Mouse (Mus musculus) liver, postnatal 0 days (tissue): Measurements from ENCODE around the gene Myt1l. TPM values are rescaled to one million over a fixed set of nuclear protein-coding genes. Genes with fewer than 3 reads are reported as not detected.

ENCODE experiments used
- ATAC-seq: fragments of 200-750 bp; cut with Nextera tagmentation; 2 replicates; pipeline ENCODE4 v1.8.0; 2017; ENCODE audit warnings: mild to moderate bottlenecking, moderate library complexity
- DNase-seq: peaks from one replicate; pipeline ENCODE4 v3.0.0-alpha.2; 2016
- H3K27ac ChIP-seq: fragments of 300-500 bp; sonication (generic); 2 replicates; pipeline ENCODE4 v1.5.1; 2014; ENCODE audit warnings: antibody characterized with exemption, moderate library complexity, mild to moderate bottlenecking, low read depth
- H3K27me3 ChIP-seq: fragments of 300-500 bp; sonication (generic); 2 replicates; pipeline ENCODE4 v1.6.1; 2014; ENCODE audit warnings: low read length, control low read depth, mixed read lengths; ENCODE audit not compliant: insufficient read depth
- H3K36me3 ChIP-seq: fragments of 300-500 bp; sonication (generic); replicated peaks from 2 replicates; pipeline ENCODE4 v1.6.1; 2014; ENCODE audit warnings: mild to moderate bottlenecking, control low read depth, low read length, moderate library complexity, mixed read lengths; ENCODE audit not compliant: insufficient read depth
- H3K4me1 ChIP-seq: fragments of 300-500 bp; sonication (generic); 2 replicates; pipeline ENCODE4 v1.6.1; 2014; ENCODE audit warnings: antibody characterized with exemption, mild to moderate bottlenecking, control low read depth; ENCODE audit not compliant: insufficient read depth
- H3K4me2 ChIP-seq: fragments of 300-500 bp; sonication (generic); 2 replicates; pipeline ENCODE4 v1.6.1; 2014; ENCODE audit warnings: low read depth, mild to moderate bottlenecking, low read length, moderate library complexity, mixed read lengths
- H3K4me3 ChIP-seq: fragments of 300-500 bp; sonication (generic); 2 replicates; pipeline ENCODE4 v1.5.1; 2014; ENCODE audit warnings: low read depth, low read length
- H3K9ac ChIP-seq: fragments of 300-500 bp; sonication (generic); replicated peaks from 2 replicates; pipeline ENCODE4 v1.6.1; 2014; ENCODE audit warnings: mild to moderate bottlenecking, moderate library complexity
- H3K9me3 ChIP-seq: fragments of 300-500 bp; sonication (generic); 2 replicates; pipeline ENCODE4 v1.6.1; 2016; ENCODE audit warnings: mild to moderate bottlenecking, control low read depth, low read length, mixed read lengths
- CTCF ChIP-seq: sonication (generic); IDR thresholded peaks from 2 replicates; pipeline ENCODE4 v1.5.1; 2016; ENCODE audit warnings: antibody characterized with exemption, low read depth
- EP300 ChIP-seq: IDR thresholded peaks from 2 replicates; pipeline ENCODE4 v1.6.1; 2016; ENCODE audit warnings: antibody characterized with exemption, low read depth, mild to moderate bottlenecking
- WGBS: fragments of 180-500 bp; shearing (Covaris S2); extraction: QIAGEN DNeasy Blood & Tissue Kit; methylation state at CpG from one replicate; pipeline ENCODE4 v1.1.7; 2014; ENCODE audit not compliant: insufficient replicate concordance; 5-methylcytosine and 5-hydroxymethylcytosine counted together
- polyA plus RNA-seq: library from polyadenylated mRNA; unstranded; fragments of >200 nt; fragmentation: Nextera tagmentation; extraction: Ambion mirVana; gene quantifications from 2 replicates; pipeline ENCODE4 v1.2.1, GENCODE M21; 2015

Gene Myt1l
- polyA plus RNA-seq, 1 experiment from 2014 or later: not detected

- TF ChIP-seq CTCF (no peak), EP300 (no peak)
- WGBS: 80% methylated on average over 3 of the region's 3 CpGs
- no peaks in the 10 kb centered on the region for H3K9me3 ChIP-seq
- ATAC-seq: no peak
- H3K27me3 ChIP-seq: no peaks in the 10 kb centered on the region
- H3K36me3 ChIP-seq: no peaks in the 10 kb centered on the region
- H3K4me3 ChIP-seq: no peak overlapping the region
- H3K27ac ChIP-seq: no peak overlapping the region
- H3K9ac ChIP-seq: no peak overlapping the region
- no peaks in the 10 kb centered on the region for H3K4me1 ChIP-seq
- H3K4me2 ChIP-seq: no peak overlapping the region
- no peak for DNase-seq
These were observed 426.3 kb downstream of the Myt1l start for GRCm38 (mm10) chr12:29954464-29954863.

GRCm38 (mm10) chr12:29956969-29957368, 428.8 kb downstream of the Myt1l start:
- Histone ChIP-seq H3K4me1 (no peaks in the 10 kb centered on the region), H3K4me3 (no peak overlapping the region), H3K36me3 (no peaks in the 10 kb centered on the region), H3K9me3 (no peaks in the 10 kb centered on the region), H3K9ac (no peak overlapping the region), H3K27me3 (no peaks in the 10 kb centered on the region), H3K27ac (no peak overlapping the region), H3K4me2 (no peak overlapping the region)
- DNase-seq: no peak
- no peak for ATAC-seq
- 61% methylated on average over 12 of the region's 12 CpGs for WGBS
- TF ChIP-seq EP300 (no peak), CTCF (no peak)

- no peaks in the 10 kb centered on the region for H3K27me3 ChIP-seq
- H3K4me3 ChIP-seq: no peak overlapping the region
- no peak overlapping the region for H3K27ac ChIP-seq
- no peak overlapping the region for H3K4me2 ChIP-seq
- H3K9me3 ChIP-seq: no peaks in the 10 kb centered on the region
- no peaks in the 10 kb centered on the region for H3K36me3 ChIP-seq
- DNase-seq: no peak
- no peaks in the 10 kb centered on the region for H3K4me1 ChIP-seq
- ATAC-seq: peak; percentile 66; the same call in 1 of the 2 replicates
- H3K9ac ChIP-seq: no peak overlapping the region
- no peak for TF ChIP-seq EP300
- TF ChIP-seq CTCF: no peak
- WGBS: 53% methylated on average over 5 of the region's 5 CpGs
These were observed 430.5 kb downstream of the Myt1l start for GRCm38 (mm10) chr12:29958637-29959036.

GRCm38 (mm10) chr12:29961041-29961440, 432.9 kb downstream of the Myt1l start:
- no peaks in the 10 kb centered on the region for H3K4me1 ChIP-seq
- no peaks in the 10 kb centered on the region for H3K27me3 ChIP-seq
- H3K4me2 ChIP-seq: no peak overlapping the region
- H3K9ac ChIP-seq: no peak overlapping the region
- 48% methylated on average over 1 of the region's 1 CpGs for WGBS
- DNase-seq (no peak), ATAC-seq (no peak)
- no peak overlapping the region for H3K4me3 ChIP-seq
- TF ChIP-seq CTCF (no peak), EP300 (no peak)
- H3K36me3 ChIP-seq: no peaks in the 10 kb centered on the region
- no peaks in the 10 kb centered on the region for H3K9me3 ChIP-seq
- H3K27ac ChIP-seq: no peak overlapping the region

GRCm38 (mm10) chr12:29965016-29965415, 436.8 kb downstream of the Myt1l start:
- Histone ChIP-seq H3K27ac (no peak overlapping the region), H3K27me3 (no peaks in the 10 kb centered on the region), H3K9me3 (no peaks in the 10 kb centered on the region), H3K4me2 (no peak overlapping the region), H3K4me1 (no peaks in the 10 kb centered on the region), H3K9ac (no peak overlapping the region), H3K4me3 (no peak overlapping the region), H3K36me3 (no peaks in the 10 kb centered on the region)
- WGBS: 86% methylated on average over 6 of the region's 6 CpGs
- DNase-seq: no peak
- TF ChIP-seq EP300 (no peak), CTCF (no peak)
- ATAC-seq: no peak

- Histone ChIP-seq H3K9me3 (no peaks in the 10 kb centered on the region), H3K27ac (no peak overlapping the region), H3K36me3 (no peaks in the 10 kb centered on the region), H3K4me1 (no peaks in the 10 kb centered on the region; the same call in 1 of the 2 replicates), H3K4me3 (no peak overlapping the region), H3K4me2 (no peak overlapping the region), H3K27me3 (no peaks in the 10 kb centered on the region), H3K9ac (no peak overlapping the region)
- no peak for ATAC-seq
- WGBS: 72% methylated on average over 7 of the region's 7 CpGs
- DNase-seq: no peak
- no peak for TF ChIP-seq EP300
- no peak for TF ChIP-seq CTCF
These were observed 443.7 kb downstream of the Myt1l start for GRCm38 (mm10) chr12:29971795-29972464.
